ENCODE assay signal across 9 mouse cellular contexts in the genomic region with DNA sequence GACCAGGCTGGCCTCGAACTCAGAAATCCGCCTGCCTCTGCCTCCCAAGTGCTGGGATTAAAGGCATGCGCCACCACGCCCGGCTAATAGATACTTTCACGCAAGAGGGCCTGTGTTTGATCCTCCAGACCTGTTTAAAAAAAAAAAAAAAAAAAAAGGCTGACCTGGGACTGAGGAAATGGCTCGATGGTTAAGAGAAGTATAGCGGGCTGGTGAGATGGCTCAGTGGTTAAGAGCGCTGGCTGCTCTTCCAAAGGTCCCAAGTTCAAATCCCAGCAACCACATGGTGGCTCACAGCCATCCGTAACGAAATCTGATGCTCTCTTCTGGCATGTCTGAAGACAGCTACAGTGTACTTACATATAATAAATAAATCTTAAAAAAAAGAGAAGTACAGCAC. TPM values are rescaled to one million over a fixed set of nuclear protein-coding genes. Genes with fewer than 3 reads are reported as not detected.
DNase-seq lines count a peak whose midpoint lies in the region; ATAC-seq and TF ChIP-seq lines count a peak whose summit lies in the region.
"Not testable (repeated sequence)": the region's sequence is repeated elsewhere in the genome, so short reads cannot be mapped to it uniquely, and the experiment has no call there.
"Had no signal": no experiment of that assay in that cellular context is flagged by ENCODE, and none has a peak within 500 bp of the region (broad histone marks: within the 10 kb centered on the region; RNA-seq: fewer than 3 reads in every experiment).

No protein-coding gene starts in this region.

- not testable (repeated sequence) for H3K36me3 ChIP-seq in MEL (ENCODE audit: control insufficient read depth in 1 of 2, insufficient read depth in 2 of 2, low read length in 2 of 2); forebrain, embryonic 15.5 days; hindbrain, postnatal 0 days (ENCODE audit: insufficient read depth, low read length); liver, embryonic 12.5 days; liver, embryonic 15.5 days (replicated peaks); liver, postnatal 0 days (replicated peaks; ENCODE audit: insufficient read depth, low read length)

- peak overlapping the region; percentile 28 to 67 for H3K4me3 ChIP-seq in MEL (ENCODE audit: control insufficient read depth in 1 of 2, insufficient read depth in 1 of 2, low read depth in 2 of 2, low read length in 2 of 2)
- H3K4me3 ChIP-seq in forebrain, embryonic 15.5 days; hindbrain, postnatal 0 days (ENCODE audit: low read length); liver, embryonic 12.5 days; liver, embryonic 15.5 days (replicated peaks); liver, postnatal 0 days (ENCODE audit: low read depth, low read length): not testable (repeated sequence)

- 83% methylated on average over 11 of the region's 11 CpGs for WGBS in forebrain, embryonic 15.5 days
- 90% methylated on average over 11 of the region's 11 CpGs for WGBS in hindbrain, postnatal 0 days
- 70% methylated on average over 11 of the region's 11 CpGs for WGBS in liver, embryonic 12.5 days (ENCODE audit: insufficient replicate concordance)
- 69% methylated on average over 11 of the region's 11 CpGs for WGBS in liver, embryonic 15.5 days (ENCODE audit: insufficient replicate concordance)
- WGBS in liver, postnatal 0 days (ENCODE audit: insufficient replicate concordance), result 65% methylated on average over 11 of the region's 11 CpGs

- H3K9me3 ChIP-seq in MEL (replicated peaks; ENCODE audit: insufficient read depth, low read length); forebrain, embryonic 15.5 days; hindbrain, postnatal 0 days (ENCODE audit: low read length); liver, embryonic 12.5 days (replicated peaks); liver, embryonic 15.5 days (replicated peaks); liver, postnatal 0 days (ENCODE audit: low read length): not testable (repeated sequence)

- ATAC-seq in forebrain, embryonic 15.5 days (replicated peaks); hindbrain, postnatal 0 days; liver, embryonic 12.5 days; liver, embryonic 15.5 days (ENCODE audit: insufficient read depth); liver, postnatal 0 days: not testable (repeated sequence)

- H3K4me2 ChIP-seq in forebrain, embryonic 15.5 days (replicated peaks), result 0 out of 2 replicates have a peak overlapping the region, but pooled peaks have one; percentile 27
- peak overlapping the region; percentile 28; the same call in 1 of the 2 replicates for H3K4me2 ChIP-seq in hindbrain, postnatal 0 days (ENCODE audit: low read depth, low read length)
- H3K4me2 ChIP-seq in liver, embryonic 12.5 days, result peak overlapping the region; percentile 38
- 0 out of 2 replicates have a peak overlapping the region, but pooled peaks have one; percentile 44 for H3K4me2 ChIP-seq in liver, embryonic 15.5 days
- H3K4me2 ChIP-seq in liver, postnatal 0 days (ENCODE audit: low read depth, low read length), result peak overlapping the region; percentile 42; the same call in 1 of the 2 replicates

- not testable (repeated sequence) for H3K79me2 ChIP-seq in MEL (ENCODE audit: control insufficient read depth, insufficient read depth, low read length, poor library complexity)

- DNase-seq in MEL (ENCODE audit: low read depth, low spot score); hindbrain, postnatal 0 days (ENCODE audit: low spot score); liver, postnatal 0 days: not testable (repeated sequence)

- not testable (repeated sequence) for TF ChIP-seq CTCF in MEL (IDR thresholded peaks at IDR 0.05 in 2 of 3, conservative IDR thresholded peaks at IDR 0.05 in 1 of 3; ENCODE audit: control insufficient read depth in 1 of 3, insufficient read depth in 1 of 3, low read depth in 2 of 3, low read length in 3 of 3, poor library complexity in 1 of 3, severe bottlenecking in 1 of 3); hindbrain, postnatal 0 days (IDR thresholded peaks at IDR 0.05; ENCODE audit: low read depth); liver, postnatal 0 days (IDR thresholded peaks at IDR 0.05; ENCODE audit: low read depth)

- H3K9ac ChIP-seq in MEL (ENCODE audit: control insufficient read depth, low read depth, low read length, poor library complexity, severe bottlenecking), result peak overlapping the region; percentile 47
- H3K9ac ChIP-seq in forebrain, embryonic 15.5 days (replicated peaks); hindbrain, postnatal 0 days (replicated peaks; ENCODE audit: low read length); liver, embryonic 12.5 days; liver, embryonic 15.5 days; liver, postnatal 0 days (replicated peaks): not testable (repeated sequence)

- not testable (repeated sequence) for TF ChIP-seq POLR2A in MEL (IDR thresholded peaks at IDR 0.05; ENCODE audit: control insufficient read depth in 1 of 2, insufficient read depth in 1 of 2, low read depth in 1 of 2, low read length in 2 of 2, poor library complexity in 1 of 2)

- not testable (repeated sequence) for TF ChIP-seq EP300 in MEL (IDR thresholded peaks at IDR 0.05; ENCODE audit: low read depth in 1 of 2, low read length in 2 of 2); liver, postnatal 0 days (IDR thresholded peaks at IDR 0.05; ENCODE audit: low read depth)

- not testable (repeated sequence) for H3K27me3 ChIP-seq in MEL (ENCODE audit: control insufficient read depth in 1 of 2, insufficient read depth in 2 of 2, low read length in 2 of 2); forebrain, embryonic 15.5 days; hindbrain, postnatal 0 days (ENCODE audit: insufficient read depth, low read length)
- H3K27me3 ChIP-seq in liver, embryonic 12.5 days (replicated peaks), result peaks cover 28% of the 10 kb centered on the region
- peaks cover 27% of the 10 kb centered on the region for H3K27me3 ChIP-seq in liver, embryonic 15.5 days
- H3K27me3 ChIP-seq in liver, postnatal 0 days (ENCODE audit: insufficient read depth, low read length), result peaks cover 16% of the 10 kb centered on the region; the same call in 1 of the 2 replicates

- H3K27ac ChIP-seq in MEL (ENCODE audit: control insufficient read depth, low read depth, low read length), result peak overlapping the region; percentile 50; the same call in 1 of the 2 replicates
- H3K27ac ChIP-seq in forebrain, embryonic 15.5 days (replicated peaks); hindbrain, postnatal 0 days; liver, embryonic 12.5 days; liver, embryonic 15.5 days (replicated peaks); liver, postnatal 0 days (ENCODE audit: low read depth): not testable (repeated sequence)

- not testable (repeated sequence) for H3K4me1 ChIP-seq in MEL (ENCODE audit: control insufficient read depth in 1 of 2, insufficient read depth in 2 of 2, low read length in 2 of 2); hindbrain, postnatal 0 days (ENCODE audit: insufficient read depth, low read length); liver, embryonic 12.5 days; liver, postnatal 0 days (ENCODE audit: insufficient read depth)
- peaks cover 14% of the 10 kb centered on the region for H3K4me1 ChIP-seq in forebrain, embryonic 15.5 days
- peaks cover 14% of the 10 kb centered on the region; the same call in 1 of the 2 replicates for H3K4me1 ChIP-seq in liver, embryonic 15.5 days (replicated peaks)

- TF ChIP-seq RAD21 in MEL (IDR thresholded peaks at IDR 0.05; ENCODE audit: low read depth, low read length), result not testable (repeated sequence)

TF ChIP-seq in MEL, 35 proteins besides CTCF, POLR2A, EP300 and RAD21:
- TF ChIP-seq TBP (IDR thresholded peaks at IDR 0.05; ENCODE audit: low read depth, low read length) (peak; percentile 60; the same call in 1 of the 2 replicates), ZNF384 (IDR thresholded peaks at IDR 0.05; ENCODE audit: low read depth, low read length) (peak; percentile 57)

RNA-seq across cellular contexts. Expression of a gene that starts 4.5 kb away (rescaled TPM):
- total RNA-seq in MEL (2012; rRNA removed), result not detected in 2 replicates
- polyA plus RNA-seq in MEL (2012; ENCODE audit: insufficient read depth in 1 of 2, insufficient read length in 2 of 2, low read depth in 1 of 2, low replicate concordance in 2 of 2, missing spikeins in 1 of 2), result not detected
- 34.8 and 40.0 TPM in 2 replicates for polyA plus RNA-seq in forebrain, embryonic 15.5 days (2015; fragmentation: Nextera tagmentation; extraction: Ambion mirVana)
- 61.8 and 80.1 TPM in 2 replicates for total RNA-seq in hindbrain, postnatal 0 days (2014; rRNA removed)
- 71.0 and 76.7 TPM in 2 replicates for polyA plus RNA-seq in hindbrain, postnatal 0 days (2015; fragmentation: Nextera tagmentation; extraction: Ambion mirVana)
- polyA plus RNA-seq in liver, embryonic 12.5 days (2016; fragmentation: Nextera tagmentation; extraction: Ambion mirVana), result 0.18 and 0.23 TPM in 2 replicates
- 0.13 and 0.20 TPM in 2 replicates for polyA plus RNA-seq in liver, embryonic 15.5 days (2015; fragmentation: Nextera tagmentation; extraction: Ambion mirVana)
- polyA plus RNA-seq in liver, postnatal 0 days (2015; fragmentation: Nextera tagmentation; extraction: Ambion mirVana), result 0.11 and 0.17 TPM in 2 replicates
- total RNA-seq: common myeloid progenitor, adult 5-6 weeks; G1E had no signal
- polyA plus RNA-seq: C2C12, G1E had no signal

RNA-seq across cellular contexts. Expression of a gene that starts 50.4 kb away (rescaled TPM):
- total RNA-seq in MEL (2012; rRNA removed), result 7.4 and 7.5 TPM in 2 replicates
- 1 to 10 TPM in 1 of 2 experiments, not detected in 1; 8.6 TPM for polyA plus RNA-seq in MEL (2012; ENCODE audit: insufficient read depth in 1 of 2, insufficient read length in 2 of 2, low read depth in 1 of 2, low replicate concordance in 2 of 2, missing spikeins in 1 of 2)
- polyA plus RNA-seq in forebrain, embryonic 15.5 days (2015; fragmentation: Nextera tagmentation; extraction: Ambion mirVana), result 28.6 and 30.7 TPM in 2 replicates
- total RNA-seq in hindbrain, postnatal 0 days (2014; rRNA removed), result 36.4 and 38.9 TPM in 2 replicates
- polyA plus RNA-seq in hindbrain, postnatal 0 days (2015; fragmentation: Nextera tagmentation; extraction: Ambion mirVana), result 23.9 and 25.1 TPM in 2 replicates
- polyA plus RNA-seq in liver, embryonic 12.5 days (2016; fragmentation: Nextera tagmentation; extraction: Ambion mirVana), result 7.6 and 8.5 TPM in 2 replicates
- polyA plus RNA-seq in liver, embryonic 15.5 days (2015; fragmentation: Nextera tagmentation; extraction: Ambion mirVana), result 4.3 TPM in 2 replicates
- 7.3 and 8.2 TPM in 2 replicates for polyA plus RNA-seq in liver, postnatal 0 days (2015; fragmentation: Nextera tagmentation; extraction: Ambion mirVana)

Comparison
In these comparisons a context has a peak if more than half of its experiments do, and no peak if none do; other contexts are left out.
1. RNA of a gene that starts 4.5 kb away (polyA plus RNA-seq): 71.0 to 76.7 TPM in hindbrain, postnatal 0 days and 34.8 to 40.0 TPM in forebrain, embryonic 15.5 days; 0.18 to 0.23 TPM in liver, embryonic 12.5 days, 0.13 to 0.20 TPM in liver, embryonic 15.5 days, 0.11 to 0.17 TPM in liver, postnatal 0 days and not detected in MEL; every median in the first group is over 10 times any median in the second.
2. Peak in every context shown above with its lines, with median percentiles within 50 percentile points of each other: H3K4me2 ChIP-seq.